Mouse (Mus musculus) G1E (cell line): ENCODE results near the gene Izumo4.

Source experiments
- CTCF ChIP-seq: IDR thresholded peaks from 2 replicates; pipeline ENCODE4 v1.5.1; 2012; ENCODE audit warnings: low read depth, low read length, inconsistent platforms, mixed read lengths
- GATA2 ChIP-seq: IDR thresholded peaks from 2 replicates; pipeline ENCODE4 v1.6.1; 2012; ENCODE audit warnings: low read depth, low read length, inconsistent platforms, borderline replicate concordance
- POLR2AphosphoS5 ChIP-seq: IDR thresholded peaks from 2 replicates; pipeline ENCODE4 v1.6.1; 2012; ENCODE audit warnings: low read depth, low read length, inconsistent platforms; ENCODE audit not compliant: insufficient replicate concordance
- TAL1 ChIP-seq: conservative IDR thresholded peaks from 2 replicates; pipeline ENCODE4 v1.6.1; 2012; ENCODE audit warnings: low read depth, low read length, inconsistent platforms, mixed read lengths

DNA sequence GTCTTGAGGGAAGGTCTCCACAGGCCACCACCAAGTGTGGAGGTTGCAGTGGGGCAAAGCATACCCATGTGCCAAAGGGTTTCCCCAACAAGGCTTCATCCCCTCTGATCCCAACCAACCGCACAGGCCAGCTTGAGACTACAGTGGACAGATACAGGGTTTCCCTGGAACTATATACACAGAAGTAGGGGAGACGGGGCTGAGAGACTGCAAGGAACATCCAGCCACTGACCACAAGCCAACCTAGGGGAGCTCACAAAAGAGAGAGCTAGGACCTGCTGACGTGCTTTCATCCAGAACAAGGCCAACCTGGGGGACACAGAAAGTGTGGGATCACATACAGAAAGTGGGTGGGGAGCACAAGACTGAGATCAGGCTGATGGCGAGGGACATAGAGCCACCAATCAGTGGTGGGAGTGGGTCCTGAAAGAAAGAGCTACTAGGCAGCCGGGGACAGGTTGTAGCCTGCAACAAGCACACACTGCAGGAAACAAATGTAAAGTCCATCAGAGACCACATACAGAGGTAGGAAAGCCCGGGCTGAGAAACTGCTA is 27.1 kb upstream of the Izumo4 start:
- TF ChIP-seq CTCF = no peak
- TF ChIP-seq TAL1 = no peak
- TF ChIP-seq POLR2AphosphoS5 = no peak
- no peak for TF ChIP-seq GATA2
